Mouse (Mus musculus): ENCODE data around the gene Gm4871.
"Not testable (repeated sequence)": the region's sequence is repeated elsewhere in the genome, so short reads cannot be mapped to it uniquely, and the experiment has no call there.

The Gm4871 gene

DNA sequence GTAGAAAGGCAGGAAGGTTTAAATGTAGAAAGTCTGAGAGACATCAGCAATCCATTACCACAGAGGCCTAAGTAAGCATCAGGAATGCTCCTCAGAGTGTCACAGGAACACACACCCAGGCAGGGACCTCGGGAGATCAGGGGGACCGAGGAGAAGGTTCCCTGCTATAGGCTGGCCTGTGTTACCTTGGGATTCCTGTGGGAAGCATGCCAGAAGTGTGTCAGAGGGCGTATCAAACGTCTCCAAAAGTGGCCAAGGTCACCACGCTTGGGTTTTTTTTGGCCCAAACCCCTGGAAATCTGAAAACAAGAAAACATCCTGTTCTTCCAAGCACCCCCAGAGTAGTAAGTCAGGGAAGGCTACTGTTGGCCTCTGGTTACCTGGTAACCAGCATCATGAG lies at the start of gene Gm4871:
Gene Gm4871 (minus strand): TSS at position 364 of the 400 bp plus-strand sequence.
- DNase-seq: not testable (repeated sequence)

- peak; percentile 31 for DNase-seq
Observed at GRCm38 (mm10) chr5:145081866-145082613, 49.5 kb upstream of the Gm4871 start.

GRCm38 (mm10) chr5:145075081-145075480 lies 42.5 kb upstream of the Gm4871 start:
- DNase-seq: no peak

DNA sequence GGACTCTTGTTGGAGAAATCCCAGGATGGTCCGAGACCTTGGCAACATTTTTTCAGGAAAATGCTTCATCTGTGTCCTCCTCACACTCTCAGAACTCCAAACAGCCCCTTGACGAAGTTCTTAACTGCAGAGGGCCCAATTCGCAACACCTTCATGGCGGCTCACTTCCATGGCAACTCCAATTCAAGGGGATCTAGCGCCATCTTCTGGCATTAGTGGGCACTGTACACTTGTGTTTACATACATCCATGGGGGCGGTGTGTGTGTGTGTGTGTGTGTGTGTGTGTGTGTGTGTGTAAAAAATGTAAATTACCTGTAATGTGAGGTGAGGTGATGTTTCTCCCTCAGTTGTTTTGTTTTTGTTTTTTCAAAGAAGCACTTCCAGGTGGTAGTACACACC lies 38.8 kb upstream of the Gm4871 start:
- DNase-seq: no peak

DNA sequence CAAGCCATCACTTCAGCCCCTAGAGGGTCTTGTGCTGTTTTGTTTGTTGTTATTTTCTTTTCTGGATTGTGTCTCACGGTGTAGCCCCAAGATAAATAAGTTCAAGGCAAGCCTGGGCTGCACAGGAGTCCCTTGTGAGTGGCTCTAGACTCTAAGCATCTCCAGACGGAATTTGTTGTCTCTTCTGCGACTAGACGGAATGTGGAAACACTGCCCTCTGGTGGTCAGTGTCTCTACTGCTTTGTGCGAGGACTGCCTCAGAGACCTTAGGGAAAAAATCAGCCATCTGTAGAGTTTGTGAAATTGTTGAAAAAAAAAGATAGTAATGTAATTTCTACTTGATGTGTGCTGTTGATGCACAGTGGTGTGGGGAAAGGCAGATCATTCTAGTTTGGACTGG lies 37.2 kb upstream of the Gm4871 start:
- peak; percentile 79 for DNase-seq

DNA sequence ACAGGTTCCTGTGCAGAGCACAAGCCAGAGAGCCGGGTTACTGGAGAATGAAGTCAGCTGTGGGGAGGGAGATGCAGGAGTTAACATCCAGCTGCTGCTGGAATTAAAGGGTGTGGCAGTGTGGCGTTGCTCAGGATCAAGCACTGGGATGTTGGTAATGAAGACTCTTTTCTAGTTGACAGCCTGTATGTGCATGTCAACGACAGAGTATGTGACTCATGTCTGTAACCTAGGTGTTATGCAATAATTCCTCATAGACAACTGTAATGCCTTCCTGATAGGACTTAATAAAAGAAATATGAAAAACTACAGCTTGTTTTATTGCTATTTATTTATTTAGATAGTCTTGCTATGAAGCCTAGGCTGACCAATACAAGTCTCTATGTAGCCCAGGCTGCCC lies 36.3 kb upstream of the Gm4871 start:
- no peak for DNase-seq

DNA sequence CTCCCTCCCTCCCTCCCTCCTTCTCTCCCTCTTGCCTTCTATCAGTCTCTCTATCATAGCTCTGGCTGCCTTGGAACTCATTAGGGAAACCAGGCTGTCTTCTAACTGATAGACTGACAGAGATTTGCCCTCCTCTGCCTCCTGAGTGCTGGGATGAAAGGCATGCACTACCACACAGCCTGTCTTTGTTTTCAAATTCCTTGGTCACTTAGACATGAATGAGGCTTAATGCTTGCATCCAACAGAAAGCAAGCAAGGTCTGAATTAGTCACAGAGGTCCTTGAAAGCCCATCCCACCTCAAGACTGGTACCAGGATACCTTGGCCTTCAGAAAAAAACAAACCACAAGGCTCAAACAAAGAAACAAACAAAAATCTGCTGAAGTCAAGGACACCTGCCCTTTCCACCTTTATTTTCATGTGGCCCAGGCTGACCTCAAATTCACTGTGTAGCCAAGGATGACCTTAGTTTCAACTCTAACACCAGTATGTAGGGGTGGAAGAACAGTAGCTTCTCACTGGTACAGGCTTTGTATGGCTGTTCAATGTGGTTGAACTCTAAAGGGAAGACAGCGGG lies 32.3 kb upstream of the Gm4871 start:
- DNase-seq: no peak

GRCm38 (mm10) chr5:145059524-145059923 lies 27.0 kb upstream of the Gm4871 start:
- no peak for DNase-seq

DNA sequence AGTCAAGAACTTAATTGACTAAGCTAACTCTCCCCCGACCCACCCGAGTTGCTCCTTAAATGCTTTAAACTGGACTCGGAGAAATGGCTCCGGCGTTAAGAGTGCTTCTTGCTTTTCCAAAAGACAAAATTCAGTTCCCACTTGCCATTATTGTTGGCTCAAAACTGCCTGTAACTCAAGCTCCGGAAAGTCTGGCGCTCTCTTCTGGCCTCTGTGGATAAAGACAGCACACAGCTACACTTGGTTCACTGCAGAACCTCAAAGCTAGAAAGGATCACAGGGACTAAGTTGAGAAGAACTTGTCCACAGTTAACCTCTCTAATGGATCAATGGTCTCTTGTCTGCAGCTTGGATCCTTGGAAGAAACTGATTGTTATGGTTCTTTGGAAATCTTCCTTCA lies 26.2 kb upstream of the Gm4871 start:
- no peak for DNase-seq

- no peak for DNase-seq
Observed at GRCm38 (mm10) chr5:145057907-145058306, 25.4 kb upstream of the Gm4871 start.

DNA sequence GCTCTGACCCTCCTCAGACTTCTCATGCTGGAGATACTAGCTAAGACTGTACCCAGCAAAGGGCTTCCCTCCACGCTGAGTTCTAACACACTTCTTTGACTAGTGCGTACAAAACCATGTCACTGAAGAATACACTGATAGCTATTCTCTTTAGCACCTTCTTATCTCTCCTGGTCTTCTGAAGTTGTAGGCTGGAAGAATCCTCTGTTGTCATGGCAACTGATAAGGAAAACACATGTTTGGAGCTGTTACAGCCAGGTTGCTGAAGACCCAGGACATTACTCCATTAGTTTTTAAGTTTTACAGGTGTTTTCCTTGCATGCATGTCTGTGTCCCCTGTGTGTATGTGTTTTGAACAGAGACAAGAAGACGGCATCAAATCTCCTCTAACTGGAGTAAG lies 21.6 kb upstream of the Gm4871 start:
- not testable (repeated sequence) for DNase-seq

GRCm38 (mm10) chr5:145042690-145043089 lies 10.1 kb upstream of the Gm4871 start, which contains the start of gene 1700018F24Rik:
TSS of gene 1700018F24Rik (plus strand) at chr5:145042990.
- not testable (repeated sequence) for DNase-seq

DNA sequence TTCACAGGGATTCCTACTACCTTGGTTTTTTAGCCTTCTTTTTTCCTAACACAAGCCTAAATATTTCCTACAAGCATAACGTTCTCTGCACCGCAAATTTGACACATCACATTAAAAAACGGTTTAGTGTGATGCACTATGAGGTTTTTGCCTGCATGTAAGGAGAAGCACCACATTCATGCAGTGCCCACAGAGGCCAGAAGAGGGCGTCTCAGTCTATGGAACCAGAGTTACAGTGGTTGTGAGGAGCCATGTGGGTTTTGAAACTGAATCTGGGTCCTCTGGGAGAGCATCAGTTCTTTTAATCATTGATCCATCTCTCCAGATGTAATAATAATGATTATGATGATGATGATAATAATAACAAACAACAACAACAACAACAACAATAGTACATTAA lies 9.1 kb upstream of the Gm4871 start:
- DNase-seq: no peak

DNA sequence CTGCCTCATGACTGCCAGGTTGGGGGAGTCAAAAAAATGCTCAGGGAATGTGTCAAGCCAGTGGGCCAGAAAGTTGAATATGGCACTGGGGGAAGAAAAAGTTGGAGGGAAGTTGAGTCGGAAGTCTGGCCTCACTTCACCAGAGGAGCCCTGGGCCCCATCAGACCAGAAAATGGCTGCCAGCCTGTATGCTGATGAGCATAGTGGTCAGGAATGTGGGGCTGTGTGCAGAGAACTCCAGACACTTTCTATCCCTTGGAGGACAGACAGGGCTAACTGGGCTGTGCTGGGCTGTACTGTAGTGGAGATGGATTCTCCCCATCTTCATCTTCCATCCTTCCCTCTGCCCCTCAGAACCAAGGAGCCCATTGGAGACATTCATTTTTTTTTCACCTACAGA lies 2.1 kb downstream of the Gm4871 start:
- DNase-seq: not testable (repeated sequence)

- DNase-seq: not testable (repeated sequence)
Observed at GRCm38 (mm10) chr5:145020712-145021111, 11.8 kb downstream of the Gm4871 start.

- not testable (repeated sequence) for DNase-seq
Observed at GRCm38 (mm10) chr5:145020254-145020653, 12.3 kb downstream of the Gm4871 start.

DNA sequence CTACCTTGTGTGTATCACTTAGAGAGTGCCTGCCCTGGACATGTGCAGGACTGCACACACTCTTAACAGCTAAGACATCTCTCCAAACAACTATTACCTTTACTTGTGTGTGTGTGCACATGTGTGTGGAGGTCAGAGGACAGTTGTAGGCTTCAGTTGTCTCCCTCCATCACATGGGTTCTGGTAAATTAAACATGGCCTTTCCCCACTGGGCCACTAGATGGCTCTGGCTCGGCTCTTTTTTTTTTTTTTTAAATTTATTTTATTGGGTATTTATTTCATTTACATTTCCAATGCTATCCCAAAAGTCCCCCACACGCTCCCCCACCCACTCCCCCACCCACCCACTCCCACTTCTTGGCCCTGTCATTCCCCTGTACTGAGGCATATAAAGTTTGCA lies 15.8 kb downstream of the Gm4871 start:
- DNase-seq: not testable (repeated sequence)

DNA sequence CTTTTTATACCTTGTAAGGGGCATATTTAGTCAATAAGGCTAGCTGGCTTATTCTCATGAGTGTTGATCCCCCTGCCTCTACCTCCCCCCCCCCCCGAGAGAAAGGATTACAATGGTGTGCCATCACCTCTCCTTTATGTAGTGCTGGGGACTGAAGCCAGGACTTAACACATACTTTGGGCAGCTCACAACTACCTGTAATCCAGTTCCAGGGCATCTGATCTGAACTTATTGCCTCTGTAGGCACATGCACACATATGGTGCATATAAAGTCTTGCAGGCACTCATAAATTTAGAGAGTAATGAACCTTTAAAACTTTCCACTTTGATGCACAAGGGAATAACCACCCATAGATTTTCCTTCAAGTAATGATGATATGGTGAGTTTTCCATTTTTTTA lies 18.3 kb downstream of the Gm4871 start:
- no peak for DNase-seq

GRCm38 (mm10) chr5:145008878-145009659 lies 23.5 kb downstream of the Gm4871 start:
- DNase-seq: no peak

- no peak for DNase-seq
Observed at GRCm38 (mm10) chr5:145005596-145005995, 27.0 kb downstream of the Gm4871 start.

- no peak for DNase-seq
Observed at GRCm38 (mm10) chr5:145004495-145004894, 28.1 kb downstream of the Gm4871 start.

- no peak for DNase-seq
Observed at GRCm38 (mm10) chr5:145003362-145003761, 29.2 kb downstream of the Gm4871 start.

DNA sequence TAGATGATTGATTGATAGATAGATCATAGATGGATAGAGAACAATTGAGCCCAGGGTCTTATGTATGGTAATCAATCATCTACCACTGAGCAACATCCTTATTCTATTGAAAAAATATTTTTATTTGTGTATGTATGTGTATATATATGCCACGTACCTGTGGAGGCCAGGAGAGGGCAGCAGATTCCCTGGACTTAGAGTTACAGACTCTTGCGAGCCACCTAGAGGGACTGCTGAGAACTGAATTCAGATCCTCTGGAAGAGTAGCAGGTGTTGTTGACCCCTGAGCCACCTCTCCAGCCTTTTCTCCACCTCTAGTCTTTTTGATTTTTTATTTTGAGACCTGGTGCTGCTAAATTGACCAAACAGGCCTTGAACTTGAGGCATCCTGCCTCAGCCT lies 34.1 kb downstream of the Gm4871 start:
- DNase-seq: no peak

GRCm38 (mm10) chr5:144990481-144990880 lies 42.1 kb downstream of the Gm4871 start:
- DNase-seq: no peak
